Mouse (Mus musculus): ENCODE measurements at regions not wholly inside any gene's neighbourhood (a gene's known extent, or its start where the extent isn't known, plus 50 kb on each side); places are given as distances from the start of the nearest gene placed in this dataset.

- DNase-seq (ENCODE audit: low spot score in 2 of 2) = no peak
These were observed 137.4 kb upstream of the Plcz1 start for GRCm38 (mm10) chr6:140178425-140179193.

DNA sequence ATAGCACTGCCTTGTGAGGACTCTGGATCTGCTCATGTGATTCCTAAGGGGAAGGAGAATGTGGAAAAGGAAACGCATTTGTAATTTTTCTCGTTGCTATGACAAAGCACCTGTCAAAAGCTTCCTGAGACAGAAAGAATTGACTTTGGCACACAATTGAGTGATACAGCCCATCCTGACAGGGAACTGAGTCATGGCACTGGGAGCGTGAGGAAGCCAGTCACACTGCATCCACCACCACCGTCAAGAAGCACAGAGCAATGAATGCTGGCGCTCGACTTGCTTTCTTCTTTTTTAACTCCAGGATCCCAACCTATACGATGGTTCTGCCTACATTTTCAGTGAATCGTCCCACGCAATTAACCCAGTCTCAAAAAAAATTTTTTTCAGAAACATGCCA is 131.5 kb upstream of the Plcz1 start:
- no peak for DNase-seq (ENCODE audit: low spot score in 2 of 2)

GRCm38 (mm10) chr6:140169836-140170235 is 128.6 kb upstream of the Plcz1 start:
- DNase-seq (ENCODE audit: low spot score in 2 of 2) = no peak

- DNase-seq (ENCODE audit: low spot score in 2 of 2) = no peak
These were observed 125.9 kb upstream of the Plcz1 start for GRCm38 (mm10) chr6:140167182-140167581.

DNA sequence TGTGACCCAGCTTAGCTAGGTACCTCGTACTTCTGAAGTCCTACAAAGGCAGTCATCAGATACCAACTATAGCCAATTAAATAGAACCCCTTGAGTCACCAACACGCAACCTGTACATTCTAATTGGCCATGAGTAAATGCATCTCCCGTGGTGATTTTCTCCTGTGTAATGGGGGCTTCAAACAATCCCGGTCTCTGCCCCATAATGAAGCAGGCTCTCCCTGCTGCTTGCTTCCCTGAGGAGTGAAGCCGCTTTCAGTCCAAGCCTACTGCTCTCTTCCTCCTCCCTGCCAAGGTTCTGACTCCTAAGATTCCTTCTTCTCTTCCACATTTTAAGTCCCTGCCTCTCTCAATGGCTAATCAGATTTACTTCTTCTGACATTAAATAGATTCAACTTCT is 121.5 kb upstream of the Plcz1 start:
- no peak for DNase-seq (ENCODE audit: low spot score in 2 of 2)

GRCm38 (mm10) chr6:140161482-140161881 is 120.2 kb upstream of the Plcz1 start:
- no peak for DNase-seq (ENCODE audit: low spot score in 2 of 2)

DNA sequence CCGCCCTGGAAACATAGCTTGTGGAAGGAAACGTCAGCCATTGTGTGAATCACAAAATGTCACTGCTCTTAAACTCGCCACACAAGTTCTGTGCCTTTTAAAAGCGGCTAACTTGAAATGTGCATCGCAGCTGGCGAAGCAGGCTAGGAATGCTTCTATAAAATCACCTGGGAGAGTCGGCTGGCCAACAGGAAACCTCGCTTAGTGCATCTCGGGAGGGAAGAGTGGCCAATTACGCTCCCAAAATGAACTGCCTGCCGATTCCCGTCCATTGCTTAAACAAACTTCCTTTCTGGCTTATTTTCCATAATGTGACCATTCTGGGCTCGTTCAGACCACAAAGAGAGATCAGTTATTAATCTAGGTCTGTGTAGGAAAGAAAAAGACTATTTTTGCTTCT is 119.7 kb upstream of the Plcz1 start:
- no peak for DNase-seq (ENCODE audit: low spot score in 2 of 2)

- peak; percentile 12 to 27 for DNase-seq (ENCODE audit: low spot score in 2 of 2)
These were observed 117.7 kb upstream of the Plcz1 start for GRCm38 (mm10) chr6:140158986-140159385.

DNA sequence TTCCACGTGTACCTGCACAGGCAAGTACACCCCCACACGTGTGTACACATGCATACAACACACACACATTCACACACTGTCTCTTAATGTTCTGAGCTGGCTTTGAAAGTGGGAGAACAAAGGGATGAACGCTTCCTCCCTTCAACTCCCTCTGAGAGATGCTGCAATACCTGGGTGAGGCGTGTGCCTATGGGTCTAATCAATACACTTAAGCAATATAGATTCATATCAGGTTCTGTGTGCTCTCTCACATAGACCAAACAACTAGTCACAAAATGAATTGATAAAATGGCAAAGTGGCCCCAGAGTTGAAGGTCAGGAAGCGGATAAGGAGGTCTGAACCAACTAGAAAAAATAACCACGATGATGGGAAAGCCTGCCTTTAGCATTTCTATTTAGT is 116.1 kb upstream of the Plcz1 start:
- DNase-seq (ENCODE audit: low spot score in 2 of 2) = no peak

DNA sequence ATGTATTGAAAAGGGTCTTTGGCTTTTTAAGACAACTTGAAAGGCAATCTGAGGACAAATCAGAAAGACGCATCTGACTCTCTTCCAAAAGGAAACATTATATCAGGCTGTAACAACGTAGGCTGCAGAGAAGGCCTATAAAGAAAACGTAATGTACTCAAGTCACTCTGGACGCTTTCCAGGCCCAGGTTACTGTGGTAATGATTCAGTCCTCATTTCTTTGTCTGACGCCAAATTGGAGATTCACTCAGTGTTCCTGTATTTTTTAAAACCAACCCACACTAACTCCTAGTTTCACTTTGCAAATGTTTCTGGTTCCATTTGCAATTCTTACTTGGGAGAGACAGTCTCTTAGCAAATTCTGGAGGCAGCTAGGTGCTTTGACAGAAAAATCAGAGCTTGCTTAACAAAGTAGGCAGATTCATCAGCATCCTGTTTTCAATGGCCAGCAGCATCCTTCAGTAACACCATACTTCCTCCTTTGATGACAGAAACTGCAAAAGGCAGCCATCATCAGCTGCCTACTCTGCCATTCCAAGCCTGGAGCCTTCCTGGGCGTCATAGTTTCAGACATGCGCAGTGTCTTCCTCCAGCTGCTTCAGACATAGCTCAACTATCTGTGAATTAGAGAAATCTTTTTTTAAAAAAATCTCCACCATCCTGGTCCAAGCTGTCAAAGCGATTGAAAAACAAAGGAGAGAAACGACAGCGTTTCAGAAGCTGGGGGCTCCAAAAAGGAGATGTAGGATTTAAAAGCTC is 111.3 kb upstream of the Plcz1 start:
- DNase-seq (ENCODE audit: low spot score in 2 of 2) = peak; percentile 54 to 56

DNA sequence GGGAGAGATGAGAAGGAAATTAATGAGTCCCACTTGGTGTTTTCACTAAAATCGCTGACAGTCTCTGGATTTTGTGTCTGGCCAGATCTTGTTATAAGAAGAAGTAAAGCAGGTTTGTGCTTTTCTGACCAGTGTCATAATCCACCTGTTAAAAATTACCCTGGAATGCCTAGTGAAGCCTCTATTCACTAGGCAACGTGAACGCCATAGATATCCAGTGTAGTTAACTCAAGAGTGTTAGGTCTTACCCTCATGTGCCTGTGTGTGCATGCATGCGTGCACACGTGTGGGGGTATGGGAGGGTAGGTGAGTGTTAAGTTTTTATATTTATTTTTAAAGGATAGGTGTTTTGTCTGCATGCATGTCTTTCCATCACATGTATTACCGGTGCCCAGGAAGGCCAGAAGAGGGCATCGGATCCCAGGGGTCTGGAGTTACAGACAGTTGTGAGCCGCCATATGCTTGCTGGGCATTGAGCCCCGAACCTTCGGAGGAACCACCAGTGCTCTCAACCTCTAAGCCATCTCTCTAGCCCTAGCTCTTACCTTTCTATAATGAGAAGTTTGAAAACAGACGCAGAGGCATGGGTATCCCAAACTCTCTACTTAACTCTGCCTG is 107.5 kb upstream of the Plcz1 start:
- no peak for DNase-seq (ENCODE audit: low spot score in 2 of 2)

DNA sequence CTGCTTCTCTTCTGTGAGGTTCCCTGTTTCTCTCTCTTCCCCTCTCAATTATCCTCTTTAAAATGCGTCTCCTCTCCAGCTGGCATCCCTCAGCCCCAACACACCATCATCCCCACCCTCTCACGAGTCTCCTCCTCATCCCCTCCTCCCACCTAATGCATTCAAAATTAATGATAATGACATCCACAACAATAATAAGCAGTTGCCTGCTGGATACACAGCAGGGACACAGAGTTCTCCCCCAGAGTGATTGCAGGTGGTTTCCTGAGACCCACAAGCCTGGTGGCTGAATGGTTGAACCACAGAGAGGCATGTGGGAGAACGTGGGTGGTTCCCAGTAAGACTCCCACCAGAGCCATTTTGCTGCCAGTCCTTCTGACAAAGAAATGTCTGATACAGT is 106.9 kb upstream of the Plcz1 start:
- DNase-seq (ENCODE audit: low spot score in 2 of 2) = no peak

GRCm38 (mm10) chr6:140147711-140148110 is 106.5 kb upstream of the Plcz1 start:
- DNase-seq (ENCODE audit: low spot score in 2 of 2) = no peak

GRCm38 (mm10) chr6:140133734-140134133 is 92.5 kb upstream of the Plcz1 start:
- no peak for DNase-seq (ENCODE audit: low spot score in 2 of 2)

DNA sequence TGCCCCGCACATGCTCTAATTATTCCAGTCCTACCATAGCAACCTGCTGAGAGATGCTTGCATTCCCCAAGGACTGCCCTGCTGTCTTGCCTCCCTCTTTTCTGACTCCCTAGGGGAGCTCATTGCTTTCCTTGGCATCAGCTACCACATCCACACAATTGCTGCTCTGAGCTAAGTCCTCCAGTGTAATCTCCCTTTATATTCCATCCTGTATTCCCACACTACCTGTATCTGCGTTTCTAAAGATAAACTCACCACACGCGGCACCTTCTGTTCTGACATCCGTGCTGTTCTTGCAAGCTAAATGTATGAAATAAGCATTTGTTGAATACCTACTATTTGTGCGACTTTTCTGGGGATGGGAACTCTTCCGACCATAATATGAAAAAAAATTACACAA is 85.4 kb upstream of the Plcz1 start:
- no peak for DNase-seq (ENCODE audit: low spot score in 2 of 2)

DNA sequence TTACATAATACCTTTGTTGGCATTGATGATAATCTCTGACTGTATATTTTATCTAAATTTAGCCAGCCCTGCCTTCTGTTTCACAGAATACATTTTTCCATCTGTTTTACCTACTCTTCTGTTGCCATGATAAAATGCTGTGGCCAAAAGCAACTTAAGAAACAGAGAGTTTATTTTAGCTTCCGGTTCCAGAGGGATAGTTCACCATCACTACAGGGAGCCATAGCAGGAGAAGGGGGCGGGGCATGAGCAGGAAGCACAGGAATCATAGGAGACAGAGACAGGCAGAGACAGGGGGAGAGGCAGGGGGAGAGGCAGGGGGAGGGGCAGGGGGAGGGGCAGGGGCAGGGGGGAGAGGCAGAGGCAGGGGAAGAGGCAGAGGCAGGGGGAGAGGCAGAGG is 72.8 kb upstream of the Plcz1 start:
- DNase-seq (ENCODE audit: low spot score in 2 of 2) = no peak

DNA sequence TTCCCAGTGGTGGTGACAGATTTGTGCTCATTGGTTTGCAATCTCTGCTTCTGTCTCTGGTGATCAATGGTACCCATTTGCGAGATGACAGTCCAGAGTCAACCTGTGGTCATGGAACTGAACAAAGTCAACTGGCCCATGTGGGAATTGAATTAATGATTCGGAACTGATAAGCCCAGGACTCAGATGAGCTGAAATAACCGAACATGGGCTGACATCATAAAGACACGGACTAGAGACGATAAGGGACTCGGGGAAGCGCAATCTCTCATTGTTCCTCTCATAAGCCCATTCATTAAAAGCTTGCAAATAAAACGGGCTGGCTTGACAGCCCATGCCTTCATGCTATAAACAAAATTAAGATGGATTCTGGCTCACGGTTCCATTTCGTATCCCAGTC is 70.8 kb upstream of the Plcz1 start:
- no peak for DNase-seq (ENCODE audit: low spot score in 2 of 2)

DNA sequence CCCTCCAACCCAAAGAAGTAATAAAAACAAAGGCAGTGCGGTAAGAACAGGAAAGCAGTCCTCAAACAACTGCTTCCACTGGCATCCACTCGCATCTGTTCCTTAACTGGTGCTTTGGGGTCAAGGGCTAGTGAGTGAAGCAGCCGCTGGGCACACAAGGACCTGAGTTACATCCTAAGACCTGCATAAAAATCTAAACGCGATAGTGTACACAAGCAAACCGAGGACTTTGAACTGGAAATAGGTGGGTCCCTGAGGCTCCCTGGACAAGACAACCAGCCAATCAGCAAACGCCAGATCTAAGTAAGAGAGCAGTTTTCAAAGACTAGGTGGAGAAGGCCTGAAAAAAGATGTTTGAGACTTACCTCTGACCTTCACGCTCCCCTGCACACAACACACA is 66.8 kb upstream of the Plcz1 start:
- DNase-seq (ENCODE audit: low spot score in 2 of 2) = no peak

DNA sequence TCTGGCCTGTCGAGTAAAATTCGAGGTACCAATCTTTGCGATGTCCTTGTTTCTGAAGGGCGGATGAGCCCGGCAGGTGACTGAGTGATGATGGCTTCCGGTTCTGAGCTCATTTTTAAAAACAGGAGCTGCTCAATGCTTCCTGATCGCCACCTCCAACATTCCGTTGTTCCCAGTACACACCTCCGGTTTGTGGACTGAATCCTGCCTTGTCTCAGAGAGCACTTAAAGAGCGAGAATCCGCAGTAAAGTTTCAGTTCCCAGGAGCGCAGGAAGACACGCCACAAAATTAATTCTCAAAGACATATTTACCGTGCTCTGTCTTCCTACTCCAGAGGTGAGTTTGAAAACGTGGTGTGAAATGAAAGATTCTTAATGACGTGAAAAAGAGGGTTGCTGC is 66.4 kb upstream of the Plcz1 start:
- DNase-seq (ENCODE audit: low spot score in 2 of 2) = no peak

GRCm38 (mm10) chr6:140106141-140106540 is 64.9 kb upstream of the Plcz1 start:
- no peak for DNase-seq (ENCODE audit: low spot score in 2 of 2)

DNA sequence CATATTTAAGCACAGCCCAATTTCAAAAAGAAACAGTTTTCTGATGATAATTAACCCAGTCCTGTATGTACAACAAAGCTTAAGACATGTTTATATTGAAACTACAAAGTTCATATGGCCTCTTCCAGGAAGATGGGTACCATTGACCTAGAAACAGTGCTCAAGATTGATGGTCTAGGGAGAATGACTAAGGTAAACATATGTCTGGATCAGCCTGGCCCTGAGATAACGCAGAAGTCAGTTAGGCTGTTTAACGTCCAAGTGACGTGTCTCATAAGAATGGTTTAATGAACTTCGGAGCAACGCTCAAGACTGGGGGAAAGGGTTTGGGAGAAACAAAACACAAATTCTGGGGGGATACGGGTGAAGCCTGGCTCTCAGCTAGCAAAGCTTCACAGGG is 60.8 kb upstream of the Plcz1 start:
- no peak for DNase-seq (ENCODE audit: low spot score in 2 of 2)

DNA sequence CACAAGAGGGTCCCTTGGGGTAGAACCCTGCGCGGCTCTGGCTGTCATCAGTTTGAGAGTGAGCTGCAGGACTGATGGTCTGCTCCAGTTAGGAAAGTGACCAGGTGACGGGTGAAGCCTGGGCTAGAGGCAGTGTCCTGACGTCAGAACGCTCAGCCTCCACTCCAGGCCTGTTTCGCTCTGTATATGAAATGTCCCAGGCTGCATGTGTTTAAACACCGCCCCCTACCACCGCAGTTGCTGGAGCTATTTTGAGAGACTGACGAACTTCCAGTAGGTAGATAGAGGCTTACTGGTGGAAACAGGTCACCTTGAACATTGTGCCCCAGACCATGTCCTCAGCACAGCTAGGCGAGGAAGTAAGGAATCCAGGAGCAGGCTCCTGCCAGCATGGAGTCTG is 54.2 kb upstream of the Plcz1 start:
- no peak for DNase-seq (ENCODE audit: low spot score in 2 of 2)
